Mouse (Mus musculus): ENCODE results near the gene Esrrb.
A peak's percentile ranks its signal among the peaks of the same experiment; 100 is the strongest.

Esrrb gene

GRCm38 (mm10) chr12:86490052-86490451 lies 129.1 kb downstream of the Esrrb start:
- H3K36me3 ChIP-seq (ENCODE audit: insufficient read depth, low read length), result peaks cover 98% of the 10 kb centered on the region
- no peaks in the 10 kb centered on the region for H3K27me3 ChIP-seq (ENCODE audit: insufficient read depth, low read length)
- peaks cover 98% of the 10 kb centered on the region for H3K4me1 ChIP-seq (replicated peaks; ENCODE audit: low read depth, low read length)
- no peaks in the 10 kb centered on the region for H3K9me3 ChIP-seq (ENCODE audit: low read length)
- TF ChIP-seq NANOG (IDR thresholded peaks at IDR 0.05; ENCODE audit: borderline replicate concordance, low read length) (no peak), CTCF (conservative IDR thresholded peaks at IDR 0.05; ENCODE audit: low read length) (no peak), POU5F1 (IDR thresholded peaks at IDR 0.05; ENCODE audit: borderline replicate concordance, low read length) (no peak)
- peak overlapping the region; percentile 99 for H3K4me3 ChIP-seq (replicated peaks; ENCODE audit: low read length)

GRCm38 (mm10) chr12:86491500-86491899 lies 130.6 kb downstream of the Esrrb start:
- Histone ChIP-seq H3K27me3 (ENCODE audit: insufficient read depth, low read length) (no peaks in the 10 kb centered on the region), H3K4me1 (replicated peaks; ENCODE audit: low read depth, low read length) (peaks cover 98% of the 10 kb centered on the region), H3K36me3 (ENCODE audit: insufficient read depth, low read length) (peaks cover 98% of the 10 kb centered on the region), H3K4me3 (replicated peaks; ENCODE audit: low read length) (peak overlapping the region; percentile 99), H3K9me3 (ENCODE audit: low read length) (no peaks in the 10 kb centered on the region)
- no peak for TF ChIP-seq NANOG (IDR thresholded peaks at IDR 0.05; ENCODE audit: borderline replicate concordance, low read length)
- TF ChIP-seq CTCF (conservative IDR thresholded peaks at IDR 0.05; ENCODE audit: low read length), result no peak
- TF ChIP-seq POU5F1 (IDR thresholded peaks at IDR 0.05; ENCODE audit: borderline replicate concordance, low read length), result no peak

GRCm38 (mm10) chr12:86492822-86493221 lies 131.9 kb downstream of the Esrrb start:
- no peaks in the 10 kb centered on the region for H3K9me3 ChIP-seq (ENCODE audit: low read length)
- no peak for TF ChIP-seq CTCF (conservative IDR thresholded peaks at IDR 0.05; ENCODE audit: low read length)

GRCm38 (mm10) chr12:86497126-86497525 lies 136.2 kb downstream of the Esrrb start:
- no peak for TF ChIP-seq CTCF (conservative IDR thresholded peaks at IDR 0.05; ENCODE audit: low read length)
- no peak for TF ChIP-seq NANOG (IDR thresholded peaks at IDR 0.05; ENCODE audit: borderline replicate concordance, low read length)
- TF ChIP-seq POU5F1 (IDR thresholded peaks at IDR 0.05; ENCODE audit: borderline replicate concordance, low read length), result no peak
- H3K4me1 ChIP-seq (replicated peaks; ENCODE audit: low read depth, low read length), result peaks cover 82% of the 10 kb centered on the region
- H3K4me3 ChIP-seq (replicated peaks; ENCODE audit: low read length), result peak overlapping the region; percentile 63
- H3K36me3 ChIP-seq (ENCODE audit: insufficient read depth, low read length), result peaks cover 80% of the 10 kb centered on the region
- no peaks in the 10 kb centered on the region for H3K9me3 ChIP-seq (ENCODE audit: low read length)
- no peaks in the 10 kb centered on the region for H3K27me3 ChIP-seq (ENCODE audit: insufficient read depth, low read length)

More at GRCm38 (mm10) chr12:86492822-86493221, 131.9 kb downstream of the Esrrb start:
- Histone ChIP-seq H3K36me3 (ENCODE audit: insufficient read depth, low read length) (peaks cover 98% of the 10 kb centered on the region), H3K27me3 (ENCODE audit: insufficient read depth, low read length) (no peaks in the 10 kb centered on the region), H3K4me3 (replicated peaks; ENCODE audit: low read length) (peak overlapping the region; percentile 47), H3K4me1 (replicated peaks; ENCODE audit: low read depth, low read length) (peaks cover 98% of the 10 kb centered on the region)

GRCm38 (mm10) chr12:86498765-86499164 lies 137.8 kb downstream of the Esrrb start:
- no peaks in the 10 kb centered on the region for H3K9me3 ChIP-seq (ENCODE audit: low read length)
- H3K4me1 ChIP-seq (replicated peaks; ENCODE audit: low read depth, low read length), result peaks cover 83% of the 10 kb centered on the region
- H3K4me3 ChIP-seq (replicated peaks; ENCODE audit: low read length), result peak overlapping the region; percentile 63
- H3K36me3 ChIP-seq (ENCODE audit: insufficient read depth, low read length), result peaks cover 81% of the 10 kb centered on the region
- TF ChIP-seq NANOG (IDR thresholded peaks at IDR 0.05; ENCODE audit: borderline replicate concordance, low read length) (peak; percentile 77; the same call in 1 of the 2 replicates), CTCF (conservative IDR thresholded peaks at IDR 0.05; ENCODE audit: low read length) (no peak), POU5F1 (IDR thresholded peaks at IDR 0.05; ENCODE audit: borderline replicate concordance, low read length) (peak; percentile 81)
- no peaks in the 10 kb centered on the region for H3K27me3 ChIP-seq (ENCODE audit: insufficient read depth, low read length)

- Histone ChIP-seq H3K27me3 (ENCODE audit: insufficient read depth, low read length) (no peaks in the 10 kb centered on the region), H3K4me1 (replicated peaks; ENCODE audit: low read depth, low read length) (peaks cover 83% of the 10 kb centered on the region), H3K9me3 (ENCODE audit: low read length) (no peaks in the 10 kb centered on the region), H3K36me3 (ENCODE audit: insufficient read depth, low read length) (peaks cover 79% of the 10 kb centered on the region), H3K4me3 (replicated peaks; ENCODE audit: low read length) (peak overlapping the region; percentile 77)
- TF ChIP-seq POU5F1 (IDR thresholded peaks at IDR 0.05; ENCODE audit: borderline replicate concordance, low read length), result 0 out of 2 replicates have a peak, but pooled peaks have one; percentile 6
- peak; percentile 99 for TF ChIP-seq NANOG (IDR thresholded peaks at IDR 0.05; ENCODE audit: borderline replicate concordance, low read length)
- no peak for TF ChIP-seq CTCF (conservative IDR thresholded peaks at IDR 0.05; ENCODE audit: low read length)
Observed at GRCm38 (mm10) chr12:86501728-86502127, 140.8 kb downstream of the Esrrb start.

- TF ChIP-seq NANOG (IDR thresholded peaks at IDR 0.05; ENCODE audit: borderline replicate concordance, low read length), result no peak
- 0 out of 2 replicates have a peak, but pooled peaks have one; percentile 3 for TF ChIP-seq CTCF (conservative IDR thresholded peaks at IDR 0.05; ENCODE audit: low read length)
- Histone ChIP-seq H3K4me1 (replicated peaks; ENCODE audit: low read depth, low read length) (peaks cover 85% of the 10 kb centered on the region), H3K4me3 (replicated peaks; ENCODE audit: low read length) (peak overlapping the region; percentile 77), H3K9me3 (ENCODE audit: low read length) (no peaks in the 10 kb centered on the region), H3K36me3 (ENCODE audit: insufficient read depth, low read length) (peaks cover 82% of the 10 kb centered on the region), H3K27me3 (ENCODE audit: insufficient read depth, low read length) (no peaks in the 10 kb centered on the region)
Observed at GRCm38 (mm10) chr12:86503921-86504320, 143.0 kb downstream of the Esrrb start.

GRCm38 (mm10) chr12:86504321-86504720 lies 143.4 kb downstream of the Esrrb start:
- TF ChIP-seq POU5F1 (IDR thresholded peaks at IDR 0.05; ENCODE audit: borderline replicate concordance, low read length) (no peak), NANOG (IDR thresholded peaks at IDR 0.05; ENCODE audit: borderline replicate concordance, low read length) (peak; percentile 17; the same call in 1 of the 2 replicates)
- Histone ChIP-seq H3K4me1 (replicated peaks; ENCODE audit: low read depth, low read length) (peaks cover 85% of the 10 kb centered on the region), H3K9me3 (ENCODE audit: low read length) (no peaks in the 10 kb centered on the region), H3K27me3 (ENCODE audit: insufficient read depth, low read length) (no peaks in the 10 kb centered on the region), H3K4me3 (replicated peaks; ENCODE audit: low read length) (peak overlapping the region; percentile 77), H3K36me3 (ENCODE audit: insufficient read depth, low read length) (peaks cover 83% of the 10 kb centered on the region)

- peaks cover 100% of the 10 kb centered on the region for H3K4me1 ChIP-seq (replicated peaks; ENCODE audit: low read depth, low read length)
Observed at GRCm38 (mm10) chr12:86507741-86508140, 146.8 kb downstream of the Esrrb start.

More at GRCm38 (mm10) chr12:86507741-86508140, 146.8 kb downstream of the Esrrb start:
- peaks cover 98% of the 10 kb centered on the region for H3K36me3 ChIP-seq (ENCODE audit: insufficient read depth, low read length)
- H3K4me3 ChIP-seq (replicated peaks; ENCODE audit: low read length), result peak overlapping the region; percentile 77
- 0 out of 2 replicates have a peak, but pooled peaks have one; percentile 3 for TF ChIP-seq CTCF (conservative IDR thresholded peaks at IDR 0.05; ENCODE audit: low read length)
- TF ChIP-seq NANOG (IDR thresholded peaks at IDR 0.05; ENCODE audit: borderline replicate concordance, low read length), result no peak
- no peaks in the 10 kb centered on the region for H3K9me3 ChIP-seq (ENCODE audit: low read length)
- no peaks in the 10 kb centered on the region for H3K27me3 ChIP-seq (ENCODE audit: insufficient read depth, low read length)

All from E14TG2a.4 (cell line).